Mouse (Mus musculus) kidney, adult 2 months (tissue): ENCODE measurements around the gene Gm44596.

ENCODE experiments used
- CTCF ChIP-seq: fragments of 200-500 bp; conservative IDR thresholded peaks from 2 replicates; pipeline ENCODE4 v1.5.1; 2011; ENCODE audit warnings: low read depth, mild to moderate bottlenecking, control low read depth, low read length, moderate library complexity, mixed read lengths; ENCODE audit not compliant: insufficient read depth, insufficient read length
- POLR2A ChIP-seq: fragments of 200-500 bp; IDR thresholded peaks from one replicate; pipeline ENCODE4 v1.6.1; 2011; ENCODE audit warnings: low read depth, low read length, control low read depth

DNA sequence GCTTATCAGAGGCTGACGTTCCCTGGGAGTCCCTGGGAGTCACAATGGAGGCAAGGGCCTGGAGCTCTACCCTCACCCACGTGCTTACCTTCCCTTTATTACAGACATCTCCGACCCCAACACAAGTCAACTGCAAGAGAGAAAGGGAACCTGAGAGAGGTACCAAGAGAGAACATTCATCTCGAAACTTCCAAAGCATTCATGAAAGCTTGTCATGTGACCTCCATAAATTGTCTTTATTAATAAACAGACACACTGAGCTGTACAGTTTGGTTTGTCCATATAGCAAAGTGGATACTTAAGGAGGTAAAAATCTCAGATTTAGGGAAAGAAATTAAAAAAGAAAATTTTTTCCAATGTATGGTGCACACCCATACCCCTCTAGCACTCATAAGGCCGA is 40.9 kb downstream of the Gm44596 start:
- TF ChIP-seq POLR2A = no peak
- no peak for TF ChIP-seq CTCF
